Mouse (Mus musculus) limb, embryonic 12.5 days (tissue): Measurements from ENCODE around the gene Dmgdh. TPM values are rescaled to one million over a fixed set of nuclear protein-coding genes. Genes with fewer than 3 reads are reported as not detected.

ENCODE experiments used
- microRNA-seq: library from miRNA; unstranded; fragments of <30 nt; microRNA quantifications from one replicate; pipeline ENCODE4, GENCODE M21; 2017
- polyA plus RNA-seq: library from polyadenylated mRNA; unstranded; fragments of >200 nt; fragmentation: Nextera tagmentation; extraction: Ambion mirVana; gene quantifications from 2 replicates; pipeline ENCODE4 v1.2.1, GENCODE M21; 2016

Dmgdh gene
- polyA plus RNA-seq, 1 experiment from 2014 or later, result not detected

Small RNA genes within 50 kb of the gene (microRNA-seq; reads per million reads assigned to microRNA genes)
- not detected for gene Mir5624

Other genes starting within 250 kb of the Dmgdh start
- 9.0 and 12.5 TPM in 2 replicates for gene Jmy, start 174.6 kb upstream of the Dmgdh start, polyA plus RNA-seq
- not detected in 2 replicates for gene Bhmt, start 36.5 kb upstream of the Dmgdh start, polyA plus RNA-seq
- gene Bhmt2, start 131 bp upstream of the Dmgdh start, polyA plus RNA-seq, result 0.12 TPM in 1 of 2 replicates, not detected in the other
- 7.9 and 9.3 TPM in 2 replicates for gene Arsb, start 97.2 kb downstream of the Dmgdh start, polyA plus RNA-seq